In genomic region chr13:12072112-12072511, GRCm38 (mm10) we compare ENCODE assay signal across 8 mouse cellular contexts. TPM values are rescaled to one million over a fixed set of nuclear protein-coding genes. Genes with fewer than 3 reads are reported as not detected.
DNase-seq lines count a peak whose midpoint lies in the region; ATAC-seq lines count a peak whose summit lies in the region.
"Had no signal": no experiment of that assay in that cellular context is flagged by ENCODE, and none has a peak within 500 bp of the region (broad histone marks: within the 10 kb centered on the region; RNA-seq: fewer than 3 reads in every experiment).

No protein-coding gene starts in this region.

- H3K27ac ChIP-seq in heart, embryonic 14.5 days (replicated peaks in 1 of 2; ENCODE audit: control insufficient read depth in 1 of 2, insufficient read depth in 1 of 2, low read depth in 2 of 2, low read length in 2 of 2) = peak overlapping the region; percentile 60 to 75
- no peak overlapping the region for H3K27ac ChIP-seq in hindbrain, embryonic 13.5 days

- ATAC-seq in heart, embryonic 14.5 days (ENCODE audit: insufficient number of reproducible peaks, insufficient read depth, low FRiP score, low read depth) = no peak
- ATAC-seq in hindbrain, embryonic 13.5 days (ENCODE audit: low FRiP score) = 0 out of 2 replicates have a peak, but pooled peaks have one; percentile 40

- H3K4me1 ChIP-seq in heart, embryonic 14.5 days (ENCODE audit: control insufficient read depth in 2 of 2, insufficient read depth in 2 of 2, low read length in 2 of 2) = peaks cover 21 to 53% of the 10 kb centered on the region in 2 experiments
- peaks cover 12% of the 10 kb centered on the region for H3K4me1 ChIP-seq in hindbrain, embryonic 13.5 days (replicated peaks)

- no peak overlapping the region for H3K4me3 ChIP-seq in heart, embryonic 14.5 days (ENCODE audit: control insufficient read depth in 1 of 2, insufficient read depth in 1 of 2, low read depth in 1 of 2, low read length in 2 of 2)
- H3K4me3 ChIP-seq in hindbrain, embryonic 13.5 days = no peak overlapping the region

- H3K9ac ChIP-seq in heart, embryonic 14.5 days (ENCODE audit: low read length) = peak overlapping the region; percentile 22; the same call in 1 of the 2 replicates
- no peak overlapping the region for H3K9ac ChIP-seq in hindbrain, embryonic 13.5 days

- no peaks in the 10 kb centered on the region for H3K9me3 ChIP-seq in heart, embryonic 14.5 days (ENCODE audit: control insufficient read depth, low read length)
- no peaks in the 10 kb centered on the region for H3K9me3 ChIP-seq in hindbrain, embryonic 13.5 days

- peak overlapping the region; percentile 39; the same call in 1 of the 2 replicates for H3K4me2 ChIP-seq in heart, embryonic 14.5 days (ENCODE audit: low read length)
- H3K4me2 ChIP-seq in hindbrain, embryonic 13.5 days = no peak overlapping the region

- DNase-seq in heart, adult 11 months = no peak
- peak; percentile 6 for DNase-seq in thymus, postnatal 14 days
- DNase-seq in thymus, adult 18-20 months = no peak
- DNase-seq in layer of hippocampus, adult 9-11 months = no peak
- DNase-seq in cerebellum, postnatal 36 days = no peak
- DNase-seq: cerebellum, adult 9-11 months had no signal

- H3K36me3 ChIP-seq in heart, embryonic 14.5 days (ENCODE audit: control insufficient read depth, insufficient read depth, low read length) = peaks cover 10% of the 10 kb centered on the region; the same call in 1 of the 2 replicates
- no peaks in the 10 kb centered on the region for H3K36me3 ChIP-seq in hindbrain, embryonic 13.5 days

- no peaks in the 10 kb centered on the region for H3K27me3 ChIP-seq in heart, embryonic 14.5 days (ENCODE audit: control insufficient read depth, insufficient read depth, low read length)
- H3K27me3 ChIP-seq in hindbrain, embryonic 13.5 days = no peaks in the 10 kb centered on the region

- WGBS in heart, embryonic 14.5 days = 36% methylated on average over 3 of the region's 3 CpGs
- WGBS in hindbrain, embryonic 13.5 days = 25% methylated on average over 3 of the region's 3 CpGs

RNA-seq across cellular contexts. Expression of gene Ryr2, which starts 34.6 kb away (rescaled TPM):
- polyA plus RNA-seq in heart, embryonic 14.5 days (2014; fragmentation: Nextera tagmentation; extraction: Ambion mirVana) = 64.8 and 69.1 TPM in 2 replicates
- 2.2 and 2.5 TPM in 2 replicates for polyA plus RNA-seq in hindbrain, embryonic 13.5 days (2015; fragmentation: Nextera tagmentation; extraction: Ambion mirVana)

Comparison
In these comparisons a context has a peak if more than half of its experiments do, and no peak if none do; other contexts are left out.
1. RNA of gene Ryr2, which starts 34.6 kb away (polyA plus RNA-seq): 64.8 to 69.1 TPM in heart, embryonic 14.5 days; 2.2 to 2.5 TPM in hindbrain, embryonic 13.5 days; every median in the first group is over 10 times any median in the second.